Mouse (Mus musculus) cerebellum, postnatal 10 days (tissue): ENCODE measurements around the gene Ppm1j.
"Not testable (repeated sequence)": the region's sequence is repeated elsewhere in the genome, so short reads cannot be mapped to it uniquely, and the experiment has no call there.

Experiments used
- DNase-seq, 2 experiments: peaks; one replicate each; pipeline ENCODE4 v3.0.0; 2021; ENCODE audit warnings: mixed read lengths in 2 of 2

Gene Ppm1j

DNA sequence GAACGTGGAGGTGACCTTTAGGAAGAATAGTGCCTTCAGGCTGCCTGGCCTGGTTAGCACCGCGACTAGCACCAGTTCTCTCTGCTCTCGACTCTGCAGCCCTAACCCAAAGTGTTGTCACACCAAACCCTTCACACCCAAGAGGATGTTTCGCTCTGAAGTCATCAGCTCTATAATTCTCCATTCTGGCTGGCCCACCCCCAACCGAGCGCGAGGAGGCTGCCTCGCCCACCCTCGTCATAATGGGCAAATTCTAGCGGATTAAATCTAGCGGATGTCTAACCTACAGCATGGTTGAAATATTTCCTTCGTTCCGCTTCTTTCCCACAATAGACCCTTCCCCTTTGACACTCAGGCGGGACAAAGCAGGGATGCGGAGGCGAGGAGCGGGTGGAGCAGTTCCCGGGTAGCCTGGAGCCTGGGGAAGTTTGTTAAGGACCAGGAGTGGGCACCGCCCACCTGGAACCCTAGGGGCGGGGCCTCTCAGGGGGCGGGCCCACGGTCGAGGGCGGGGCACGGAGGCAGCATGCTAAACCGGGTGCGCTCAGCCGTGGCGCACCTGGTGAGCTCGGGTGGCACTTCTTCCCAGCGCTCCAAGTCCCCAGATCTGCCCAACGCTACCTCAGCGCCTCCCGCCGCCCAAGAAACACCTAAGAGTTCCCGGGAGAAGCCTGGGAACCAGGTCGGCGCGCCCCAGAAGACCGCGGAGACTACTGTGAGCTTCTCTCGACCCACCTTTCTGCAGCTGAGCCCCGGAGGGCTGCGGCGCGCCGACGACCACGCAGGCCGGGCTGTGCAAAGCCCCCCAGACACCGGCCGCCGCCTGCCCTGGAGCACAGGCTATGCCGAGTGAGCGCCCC is at the start of gene Ppm1j:
Gene Ppm1j, plus strand, starts transcription at position 496 of the 860 bp plus-strand sequence.
- DNase-seq, result peak; percentile 45 to 63

DNA sequence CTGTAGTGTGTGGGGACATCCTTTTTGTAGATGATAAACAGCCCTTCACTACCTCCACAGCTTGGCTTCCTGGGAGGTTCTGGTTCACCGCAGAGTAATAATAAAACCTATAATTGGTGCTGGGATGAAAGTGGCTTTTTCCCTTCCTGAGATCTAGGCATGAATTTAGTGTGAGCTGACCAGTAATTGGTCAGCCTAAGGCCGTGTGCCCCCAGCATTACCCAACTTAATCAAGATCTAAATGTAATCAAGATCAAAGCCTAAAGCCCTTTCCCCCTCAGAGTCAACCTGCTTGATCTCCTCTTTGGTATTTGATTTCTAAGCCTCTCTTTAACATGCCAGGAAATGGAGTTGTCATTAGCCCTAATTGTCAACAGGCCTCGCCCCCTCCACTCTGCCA is 47.9 kb upstream of the Ppm1j start:
- DNase-seq, result no peak

DNA sequence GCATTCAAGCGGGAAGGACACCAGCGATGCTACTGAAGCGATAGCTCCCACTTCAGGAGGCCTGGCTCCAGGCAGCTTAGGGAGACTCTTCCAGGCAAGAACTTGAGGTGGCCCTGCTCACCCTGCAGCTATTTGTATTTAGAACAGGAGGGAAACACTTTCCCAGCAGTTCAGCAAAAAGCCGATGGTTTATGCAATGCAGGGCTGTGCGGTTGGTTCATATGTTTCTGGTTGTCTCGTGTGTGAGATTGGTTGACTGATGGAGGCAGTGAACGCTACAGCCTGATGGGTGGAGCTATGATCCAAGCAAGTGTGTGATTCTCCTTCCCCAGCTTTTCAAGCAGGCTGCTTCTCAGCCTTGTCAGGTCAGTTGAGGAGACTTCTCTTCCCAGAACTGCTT is 46.2 kb upstream of the Ppm1j start:
- no peak for DNase-seq

DNA sequence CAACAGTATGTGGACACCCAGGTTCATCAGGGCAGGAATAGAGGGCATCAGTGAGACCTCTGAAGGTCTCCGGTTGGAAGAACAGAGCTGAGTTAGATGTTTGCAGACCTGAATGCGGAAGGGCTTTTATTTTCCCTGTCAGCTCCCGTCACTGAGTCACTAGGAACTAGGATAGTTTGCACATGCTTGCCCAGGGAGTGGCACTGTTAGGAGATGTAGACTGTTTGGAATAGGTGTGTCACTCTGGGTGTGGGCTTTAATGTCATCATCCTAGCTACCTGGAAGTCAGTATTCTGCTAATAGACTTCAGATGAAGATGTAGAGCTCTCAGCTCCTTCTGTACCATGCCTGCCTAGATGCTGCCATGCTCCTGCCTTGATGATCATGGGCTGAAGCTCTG is 38.9 kb upstream of the Ppm1j start:
- no peak for DNase-seq

DNA sequence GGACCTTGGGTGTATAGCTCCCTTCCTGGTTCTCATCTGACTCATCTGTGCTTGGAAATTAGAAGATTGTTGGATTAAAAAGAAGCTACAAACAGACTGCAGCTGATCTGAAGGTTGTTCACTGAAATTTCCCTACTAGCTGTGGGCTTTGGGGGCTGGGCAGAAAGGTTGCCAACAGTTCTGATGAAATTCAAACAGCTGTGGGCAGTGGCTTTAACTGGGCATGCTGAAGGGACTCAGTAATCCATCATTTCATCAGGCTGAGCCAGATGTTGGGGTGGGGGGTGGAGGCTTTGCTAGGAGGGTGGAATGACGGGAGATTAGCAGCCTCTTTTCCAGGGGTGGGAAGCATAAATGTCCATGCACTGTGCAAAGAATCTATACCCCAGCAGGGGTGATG is 37.7 kb upstream of the Ppm1j start:
- DNase-seq, result no peak

DNA sequence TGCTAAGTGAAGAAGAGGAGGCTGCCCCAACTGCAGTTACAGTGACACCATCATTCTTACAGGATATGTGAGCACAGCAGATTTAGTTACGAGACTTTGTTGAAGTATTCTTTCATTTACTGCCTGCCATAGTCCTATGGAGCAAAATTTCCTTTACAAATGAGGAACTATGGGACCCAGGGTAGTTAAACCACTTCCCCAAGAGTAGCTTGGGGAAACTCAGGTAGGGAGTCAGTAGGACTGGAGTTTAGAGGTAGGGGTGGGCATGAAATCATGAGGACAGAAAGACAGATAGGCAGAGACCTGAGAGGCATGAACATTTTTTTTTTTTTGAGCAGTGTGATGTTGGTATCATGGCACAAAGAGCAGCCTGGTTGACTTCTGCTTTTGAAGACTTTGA is 37.0 kb upstream of the Ppm1j start:
- no peak for DNase-seq

DNA sequence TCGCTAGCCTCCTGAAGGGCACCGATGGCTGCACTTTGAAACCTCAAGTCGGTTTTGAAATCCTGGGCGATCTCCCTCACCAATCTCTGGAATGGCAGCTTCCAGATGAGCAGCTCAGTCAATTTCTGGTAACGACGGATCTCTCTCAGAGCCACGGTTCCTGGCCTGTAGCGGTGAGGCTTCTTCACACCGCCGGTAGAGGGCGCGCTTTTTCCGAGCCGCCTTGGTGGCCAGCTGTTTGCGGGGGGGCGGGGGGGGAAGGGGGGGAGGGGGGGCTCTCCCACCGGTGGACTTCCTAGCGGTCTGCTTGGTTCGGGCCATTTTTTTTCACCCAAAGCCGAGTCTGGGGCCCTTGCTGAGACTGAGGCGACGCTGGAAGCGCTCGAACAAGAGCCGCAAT is 28.0 kb upstream of the Ppm1j start:
- peak; percentile 28 to 41 for DNase-seq

DNA sequence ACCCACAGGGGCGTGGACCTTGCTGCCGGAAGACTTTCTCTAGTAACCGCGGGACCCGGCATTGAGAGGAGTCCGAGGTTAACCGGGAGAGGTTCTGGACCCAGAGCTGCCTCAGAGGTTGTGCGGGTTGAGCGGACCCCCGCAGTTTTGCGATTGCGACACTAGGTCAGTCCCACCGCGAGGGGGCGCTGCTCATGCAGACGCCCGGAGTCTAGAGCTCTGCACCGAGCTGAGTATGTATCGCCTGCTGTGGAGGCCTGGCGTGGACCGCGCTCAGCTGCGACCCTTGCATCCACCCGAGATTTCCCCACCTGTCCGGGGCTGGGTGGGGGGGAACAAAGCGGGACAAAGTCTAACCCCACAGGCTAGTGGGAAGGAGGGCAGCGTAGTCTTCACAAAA is 22.4 kb upstream of the Ppm1j start:
- DNase-seq, result peak; percentile 90 to 94

DNA sequence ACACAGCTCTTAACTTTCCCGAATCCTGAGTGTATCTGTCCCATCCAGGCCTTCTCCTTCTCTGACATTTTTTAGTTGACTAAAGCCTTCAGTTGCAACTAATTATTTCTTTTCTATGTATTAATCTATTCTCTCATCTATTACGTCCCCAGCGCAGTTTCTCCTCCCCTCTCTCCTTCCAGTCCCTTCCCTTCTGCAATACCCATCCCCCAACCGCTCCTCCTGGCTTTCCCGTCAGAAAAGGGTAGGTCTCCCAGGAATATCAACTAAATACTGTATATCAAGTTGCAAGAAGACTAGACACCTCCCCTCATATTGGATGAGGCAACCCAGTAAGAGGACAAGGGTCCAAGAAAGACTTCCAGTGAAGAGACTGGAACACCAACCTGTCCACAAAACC is 22.0 kb upstream of the Ppm1j start:
- DNase-seq, result peak in 1 of 2 experiments; percentile 27

DNA sequence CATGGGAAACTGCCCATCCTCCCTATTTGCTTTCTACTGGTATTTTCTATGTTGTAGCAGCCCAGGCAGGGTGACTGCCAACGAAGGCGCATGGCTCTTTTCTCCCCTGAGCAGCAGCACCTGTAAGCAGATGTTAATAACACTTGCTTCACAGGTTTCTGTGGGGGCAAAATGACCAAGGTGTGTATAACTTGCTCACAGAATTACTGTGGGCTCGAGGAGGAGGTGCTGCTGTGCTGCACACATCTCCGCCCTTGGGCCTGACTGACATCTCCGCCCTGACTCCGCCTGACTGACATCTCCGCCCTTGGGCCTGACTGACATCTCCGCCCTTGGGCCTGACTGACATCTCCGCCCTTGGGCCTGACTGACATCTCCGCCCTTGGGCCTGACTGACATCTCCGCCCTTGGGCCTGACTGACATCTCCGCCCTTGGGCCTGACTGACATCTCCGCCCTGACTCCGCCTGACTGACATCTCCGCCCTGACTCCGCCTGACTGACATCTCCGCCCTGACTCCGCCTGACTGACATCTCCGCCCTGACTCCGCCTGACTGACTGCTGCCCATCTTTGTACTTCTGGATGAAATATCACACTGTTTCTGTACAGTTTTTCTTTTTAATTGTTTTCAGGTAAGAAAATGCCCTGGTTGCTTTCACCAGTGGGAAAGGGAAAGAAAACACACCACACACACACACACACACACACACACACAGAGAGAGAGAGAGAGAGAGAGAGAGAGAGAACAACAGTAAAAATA is 18.6 kb upstream of the Ppm1j start:
- DNase-seq, result not testable (repeated sequence)

DNA sequence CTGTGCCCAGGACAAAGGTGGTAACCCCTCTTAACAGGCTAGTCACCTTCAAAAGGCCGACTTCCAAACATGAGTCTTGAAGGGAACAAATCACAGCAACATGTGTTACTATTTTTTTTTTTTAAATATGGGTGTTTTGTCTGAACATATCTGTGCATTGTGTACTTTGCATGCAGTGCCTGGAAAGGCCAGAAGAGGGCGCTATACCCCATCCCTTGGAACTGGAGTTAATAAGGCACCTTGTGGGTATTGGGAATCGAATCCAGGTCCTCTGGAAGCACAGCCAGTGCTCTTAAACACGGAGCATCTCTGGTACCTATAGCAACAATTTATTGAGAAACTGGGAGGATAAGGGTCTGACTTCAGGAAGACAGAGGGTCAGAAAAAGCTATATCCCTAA is 15.8 kb upstream of the Ppm1j start:
- DNase-seq, result peak; percentile 22 to 36

DNA sequence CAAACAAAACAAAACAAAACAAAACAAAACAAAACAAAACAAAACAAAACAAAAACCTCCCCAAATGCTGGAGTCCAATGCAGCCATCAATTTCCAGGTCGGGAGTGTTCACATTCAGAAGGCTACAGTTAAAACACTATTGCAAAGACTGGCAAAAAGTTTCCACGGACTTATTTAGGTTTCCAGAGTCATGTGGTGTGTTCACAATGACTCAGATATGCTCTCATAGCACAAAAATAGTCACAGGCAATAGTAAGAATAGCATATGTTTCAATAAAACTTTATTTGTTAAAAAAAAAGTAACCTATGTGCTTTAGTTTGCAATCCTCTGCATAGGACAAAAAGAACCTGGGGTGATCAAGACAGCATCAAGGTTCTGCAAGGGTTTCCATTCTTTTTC is 13.7 kb upstream of the Ppm1j start:
- DNase-seq, result no peak

DNA sequence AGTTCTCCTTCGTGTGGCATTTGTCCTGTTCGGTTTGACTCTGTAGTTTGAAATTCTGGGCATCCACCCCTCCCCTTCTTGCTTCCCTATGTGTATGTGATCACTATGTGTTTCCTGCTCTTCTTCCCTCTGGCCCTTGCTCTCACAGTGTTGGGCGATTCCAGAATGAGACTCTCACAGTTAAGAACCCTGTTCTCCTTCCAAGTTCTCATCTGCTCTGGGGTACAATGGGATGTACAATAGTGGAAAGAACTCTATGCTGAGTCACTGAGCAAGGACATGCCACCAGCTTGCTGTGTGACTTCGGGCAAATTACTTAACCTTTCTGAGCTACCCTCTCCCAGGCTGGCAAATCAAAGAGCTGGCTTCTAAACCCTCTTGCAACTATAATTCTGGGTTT is 13.1 kb upstream of the Ppm1j start:
- DNase-seq, result no peak

DNA sequence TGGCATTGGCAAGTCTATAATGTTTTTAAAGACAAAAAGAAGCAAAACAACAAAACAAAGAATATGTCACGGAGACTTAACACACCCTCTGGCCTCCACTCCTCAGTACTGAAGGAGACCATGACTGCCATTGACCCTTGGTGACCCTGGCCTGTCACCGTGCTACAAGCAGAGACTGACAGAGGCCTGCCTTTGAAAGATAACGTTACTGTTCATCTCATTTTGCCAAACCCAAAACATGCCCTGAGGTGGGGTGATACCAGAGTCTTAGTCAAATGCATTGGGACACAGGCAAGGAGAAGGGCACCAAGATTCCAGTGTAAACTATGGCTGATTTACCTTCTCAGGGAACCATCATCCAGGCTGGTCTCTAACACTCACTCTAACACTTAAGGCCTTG is 11.7 kb upstream of the Ppm1j start:
- no peak for DNase-seq

DNA sequence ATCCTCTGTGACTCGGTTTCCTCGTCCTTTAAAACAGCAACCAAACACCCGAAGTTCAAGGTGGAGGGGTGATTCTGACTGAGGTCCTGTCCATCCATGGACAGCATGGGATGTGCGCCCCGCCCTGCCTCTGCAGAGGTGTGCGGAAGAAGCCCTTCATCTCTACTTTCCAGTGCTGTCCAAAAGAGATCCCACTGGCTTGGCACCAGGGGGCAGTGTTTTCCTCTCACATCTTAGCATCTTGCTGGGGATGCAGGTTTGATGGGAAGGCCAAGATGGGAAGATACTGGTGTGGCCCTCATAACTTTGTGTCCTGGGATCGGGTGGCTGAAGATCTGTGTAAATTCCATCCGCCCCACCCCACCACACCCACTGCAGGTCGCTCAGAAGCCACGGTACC is 10.8 kb upstream of the Ppm1j start:
- DNase-seq, result peak; percentile 65 to 68

DNA sequence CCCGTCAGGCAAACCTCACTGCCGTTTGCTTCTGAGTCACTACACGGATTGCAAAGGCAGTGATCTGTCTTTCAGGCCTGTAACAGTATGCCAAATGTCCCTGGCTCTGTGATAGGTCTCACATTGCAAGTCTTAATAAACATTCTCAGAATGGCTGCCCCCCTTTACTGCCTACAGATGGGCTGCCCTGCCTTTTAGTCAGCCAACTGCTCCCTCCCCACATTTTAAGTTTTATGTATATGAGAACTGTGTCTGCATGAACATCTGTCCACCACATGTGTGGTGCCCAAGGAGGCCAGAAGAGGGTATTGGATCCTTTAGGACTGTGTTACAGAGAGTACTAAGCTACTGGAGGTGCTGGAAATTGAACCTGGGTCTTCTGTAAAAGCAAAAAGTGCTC is 9.9 kb upstream of the Ppm1j start:
- no peak for DNase-seq

DNA sequence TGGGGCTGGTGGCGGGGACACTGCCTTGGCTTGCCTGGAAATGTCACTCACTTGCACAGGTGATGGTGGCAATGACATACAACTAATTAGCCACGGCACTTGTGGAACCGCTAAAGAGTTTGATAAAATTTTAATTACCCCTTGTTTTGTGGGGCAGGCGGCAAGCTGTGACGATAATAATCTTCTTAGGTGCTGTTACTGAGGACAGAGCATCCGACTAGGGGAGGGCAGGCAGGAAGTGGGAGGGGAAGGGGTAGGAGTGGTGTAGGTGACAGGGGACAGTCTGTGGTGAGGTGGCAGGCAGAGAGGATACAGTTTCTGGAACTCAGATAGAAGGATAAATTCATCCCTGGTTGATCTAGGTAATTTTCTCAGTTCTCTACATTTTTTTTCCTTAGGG is 9.4 kb upstream of the Ppm1j start:
- no peak for DNase-seq

DNA sequence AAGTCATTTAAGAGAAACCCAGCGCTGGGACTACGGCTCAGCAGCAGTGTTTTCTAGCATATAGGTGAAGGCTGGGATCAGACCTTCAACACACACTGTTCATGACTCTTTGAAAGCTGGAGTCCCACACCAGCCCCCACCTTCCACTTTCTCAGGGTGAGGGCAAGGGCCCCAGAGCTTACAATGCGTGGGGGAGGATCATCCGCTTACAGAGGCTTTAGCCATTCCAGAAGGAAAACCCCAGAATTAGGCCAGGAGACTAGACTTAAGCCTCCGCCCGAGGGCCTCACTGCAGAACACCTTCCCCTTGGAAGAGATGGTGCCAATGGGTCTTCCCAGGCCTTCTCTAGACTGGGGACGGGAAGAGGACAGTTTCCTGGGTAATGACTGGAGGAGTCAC is 7.6 kb upstream of the Ppm1j start:
- no peak for DNase-seq

DNA sequence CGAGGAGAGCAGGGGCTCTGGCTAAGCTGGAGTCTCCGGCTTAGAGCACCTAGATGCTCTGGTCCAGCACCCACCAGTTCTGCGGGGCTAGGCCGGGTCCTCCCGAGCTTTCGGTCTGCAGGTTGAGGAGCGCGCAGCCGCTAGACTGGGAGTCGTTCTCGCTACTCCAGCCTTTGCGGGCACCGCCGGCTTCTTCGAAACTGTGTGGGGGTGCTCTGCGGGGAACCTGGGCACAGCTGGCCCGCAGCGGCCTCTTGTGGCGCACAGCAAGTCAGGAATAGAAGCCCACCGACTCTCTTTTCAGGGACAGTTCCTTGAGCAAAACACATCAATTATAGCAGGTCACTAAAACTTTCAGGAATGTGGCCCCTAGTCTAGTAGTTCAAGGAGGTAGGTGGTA is 3.5 kb upstream of the Ppm1j start:
- DNase-seq, result peak in 1 of 2 experiments; percentile 51

DNA sequence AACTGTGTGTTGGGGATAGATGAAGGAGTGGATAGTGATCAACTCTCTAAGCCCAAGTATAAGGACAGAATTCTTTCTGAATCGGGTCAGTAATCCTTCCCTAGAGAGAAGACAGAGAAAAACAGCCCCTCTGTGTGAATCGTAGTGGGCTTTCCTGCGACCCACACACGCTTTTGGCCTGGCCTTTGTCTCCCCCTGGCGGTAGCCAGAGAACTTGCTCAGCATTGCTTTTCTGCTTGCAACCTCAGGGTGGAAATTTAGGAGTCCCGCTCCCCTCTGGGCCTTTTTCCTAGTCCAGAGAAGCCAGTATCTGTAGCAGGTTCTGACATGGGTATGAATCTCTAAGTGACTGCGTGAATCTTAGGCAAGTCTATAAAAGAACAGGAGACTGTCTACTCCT is 907 bp upstream of the Ppm1j start:
- peak; percentile 86 to 87 for DNase-seq

DNA sequence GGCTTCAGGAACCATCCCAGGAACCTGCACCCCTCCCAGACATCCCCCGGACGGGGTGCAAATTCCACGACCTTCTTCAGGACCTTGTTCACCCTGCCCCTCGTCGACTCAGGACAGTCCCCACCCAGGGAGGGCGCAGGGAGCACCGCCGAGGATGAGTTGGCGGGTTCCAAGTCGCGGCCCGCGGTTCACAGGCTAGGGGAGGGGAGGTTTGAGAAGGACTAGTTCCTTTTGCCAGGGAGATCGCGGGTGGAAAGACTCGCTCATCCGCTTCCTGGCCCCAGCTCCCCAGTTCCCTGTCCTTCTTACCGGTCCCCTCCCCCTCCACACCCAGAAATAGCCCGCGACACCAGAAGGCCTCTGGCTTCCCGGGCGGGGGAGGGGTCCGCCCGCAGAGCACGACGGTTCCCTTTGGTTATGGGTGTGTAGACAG is 631 bp downstream of the Ppm1j start, which contains the start of gene Fam19a3:
Gene Fam19a3, minus strand, starts transcription at position 370 of the 433 bp plus-strand sequence.
- peak; percentile 40 to 44 for DNase-seq

DNA sequence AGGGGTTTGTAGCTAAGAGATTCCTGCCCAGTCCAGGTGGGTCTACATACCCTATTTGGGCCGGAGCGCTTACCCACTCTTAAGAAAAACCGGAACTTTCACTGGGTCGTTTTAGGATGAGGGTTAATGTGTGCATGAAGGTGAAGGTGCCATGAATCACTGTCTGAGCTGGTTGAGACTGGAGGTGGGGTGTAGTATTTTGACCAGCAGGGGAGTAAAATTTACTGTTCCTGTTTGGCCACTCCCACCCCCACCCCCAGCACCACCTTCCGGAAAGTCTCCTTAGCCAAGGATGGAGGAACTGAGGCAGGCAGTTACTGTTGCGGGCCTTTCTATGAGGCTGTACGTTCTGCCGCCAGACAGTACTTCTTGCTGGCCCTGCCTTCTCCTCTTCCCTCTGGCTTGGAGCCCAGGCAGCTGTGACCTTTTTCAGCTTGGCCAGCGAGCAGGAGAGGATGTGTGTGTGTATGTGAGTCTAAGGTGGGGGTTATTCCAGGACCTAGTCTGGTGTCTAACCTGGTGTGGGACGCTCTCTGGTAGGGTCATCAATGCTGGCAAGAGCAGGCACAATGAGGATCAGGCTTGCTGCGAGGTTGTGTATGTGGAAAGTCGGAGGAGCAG is 1.3 kb downstream of the Ppm1j start:
- peak; percentile 59 to 65 for DNase-seq

DNA sequence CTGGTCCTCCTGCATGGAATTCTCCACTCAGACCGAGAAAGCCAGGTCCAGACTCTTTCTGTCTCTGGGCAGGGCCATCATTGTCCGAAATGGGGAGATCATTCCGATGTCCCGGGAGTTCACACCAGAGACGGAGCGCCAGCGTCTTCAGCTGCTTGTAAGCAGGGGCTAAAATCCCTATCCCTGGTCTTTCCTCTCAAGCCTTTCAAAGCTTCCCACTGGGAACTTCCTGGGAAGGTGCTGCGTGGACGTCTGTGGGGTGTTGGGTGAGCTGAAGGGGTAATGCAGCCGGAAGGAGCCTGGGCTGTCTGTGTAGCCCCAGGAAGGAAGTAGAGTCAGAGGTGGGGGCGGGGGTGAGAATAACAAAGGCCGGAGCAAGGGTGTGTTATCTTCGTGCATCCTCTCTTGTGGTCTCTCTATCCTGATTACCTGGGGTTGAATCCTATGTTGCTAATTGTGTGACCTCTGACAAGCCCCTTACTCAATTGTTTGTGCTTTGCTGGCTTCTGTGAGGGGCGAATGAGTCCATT is 3.2 kb downstream of the Ppm1j start:
- DNase-seq, result no peak
